Mouse (Mus musculus): ENCODE results near the gene Snrnp40.

Snrnp40 gene

GRCm38 (mm10) chr4:130380418-130380817 lies 20.5 kb downstream of the Snrnp40 start:
- no peak for DNase-seq (ENCODE audit: low spot score in 2 of 2)

- no peak for DNase-seq (ENCODE audit: low spot score in 2 of 2)
Observed at GRCm38 (mm10) chr4:130387256-130387655, 27.3 kb downstream of the Snrnp40 start.

- DNase-seq (ENCODE audit: low spot score in 2 of 2), result no peak
Observed at GRCm38 (mm10) chr4:130389496-130389895, 29.6 kb downstream of the Snrnp40 start.

GRCm38 (mm10) chr4:130389927-130390326 lies 30.0 kb downstream of the Snrnp40 start:
- DNase-seq (ENCODE audit: low spot score in 2 of 2), result no peak

GRCm38 (mm10) chr4:130391265-130391664 lies 31.3 kb downstream of the Snrnp40 start:
- DNase-seq (ENCODE audit: low spot score in 2 of 2), result no peak

Data from natural killer cell, adult 2 months (primary cell).